Mouse (Mus musculus) left cerebral cortex, adult 9 months (tissue): ENCODE data around the gene Mrpl20.
A peak's percentile ranks its signal among the peaks of the same experiment; 100 is the strongest.

Source experiments
- DNase-seq, 2 experiments: peaks; one replicate each; pipeline ENCODE4 v3.0.0; 2022; ENCODE audit warnings: low spot score in 2 of 2

Gene Mrpl20

DNA sequence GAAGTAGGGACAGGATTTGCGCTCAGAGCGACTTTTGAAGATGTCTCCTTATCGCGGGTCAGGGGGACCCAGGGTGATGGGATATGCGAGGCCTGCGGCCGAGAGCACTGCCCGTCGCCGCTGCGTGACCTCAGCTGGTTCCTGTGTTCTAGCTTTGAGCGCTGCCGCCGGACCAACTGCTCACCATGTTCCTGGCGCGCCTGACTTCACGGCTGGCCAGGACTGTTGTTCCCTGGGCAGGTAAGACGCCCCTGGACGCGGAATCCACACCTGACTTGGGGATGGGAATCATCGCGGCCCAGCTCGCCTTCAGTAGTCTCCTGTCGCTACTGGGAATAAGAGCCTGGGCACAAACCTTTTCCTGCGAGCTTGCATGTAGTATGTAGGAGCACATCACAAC is 29.2 kb downstream of the Mrpl20 start:
- DNase-seq = peak in 1 of 2 experiments; percentile 29

DNA sequence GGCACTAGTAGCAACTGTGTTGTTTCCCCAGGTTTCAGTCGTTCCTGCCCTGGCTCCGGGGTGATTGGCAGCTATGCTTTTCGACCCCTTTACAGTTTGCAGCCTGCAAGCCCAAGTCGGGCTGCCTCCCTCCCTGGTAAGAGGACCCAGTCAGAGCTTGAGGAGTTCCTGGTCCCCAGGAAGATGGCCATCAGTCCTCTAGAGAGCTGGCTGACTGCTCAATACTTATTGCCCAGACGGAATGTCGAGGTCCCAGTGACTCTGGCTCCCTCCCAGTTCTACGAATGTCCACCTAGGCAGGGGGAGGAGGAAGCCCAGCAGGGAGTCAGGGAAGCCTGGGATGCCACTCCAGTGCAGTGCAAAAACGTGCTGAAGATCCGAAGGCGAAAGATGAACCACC is 29.6 kb downstream of the Mrpl20 start:
- no peak for DNase-seq

DNA sequence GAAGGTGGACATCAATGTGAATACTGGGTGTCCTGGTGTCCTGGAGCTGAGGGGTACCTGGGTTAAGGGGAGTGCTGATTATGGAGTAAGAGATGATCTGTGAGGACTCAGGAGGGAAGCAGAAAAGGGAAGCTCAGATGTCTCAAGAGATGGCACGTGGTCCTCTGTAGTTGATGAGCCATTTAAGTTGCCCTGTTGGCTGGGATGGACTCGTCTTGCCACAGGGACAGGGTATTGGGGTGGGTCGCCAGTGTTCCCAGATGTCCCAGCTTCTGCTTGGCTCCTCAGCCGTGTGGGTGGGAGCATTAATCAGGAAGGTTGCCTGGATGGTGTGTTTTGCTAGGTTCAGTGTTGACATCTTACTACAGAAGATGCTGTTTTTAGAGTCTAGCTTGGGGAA is 30.6 kb downstream of the Mrpl20 start:
- no peak for DNase-seq

DNA sequence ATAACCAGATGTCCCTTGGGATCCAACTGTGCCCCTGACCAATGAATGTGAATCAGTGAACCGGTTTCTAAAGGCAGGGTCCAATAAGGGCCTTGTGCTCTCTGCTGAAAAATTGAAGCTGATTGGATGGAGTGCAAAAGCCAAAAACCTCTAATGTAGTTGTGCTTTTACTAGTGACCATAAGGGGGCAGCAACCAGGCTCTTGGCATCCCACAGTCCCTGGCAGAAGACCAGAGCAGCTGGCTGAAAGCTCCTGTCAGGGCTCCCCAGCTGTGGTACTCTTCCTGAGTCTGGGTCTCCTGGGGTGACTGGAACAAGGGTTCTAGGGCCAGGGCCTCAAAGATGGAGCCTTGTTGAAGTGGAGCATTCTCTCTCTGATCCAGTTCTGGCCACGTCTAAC is 31.2 kb downstream of the Mrpl20 start:
- DNase-seq = peak; percentile 59 to 80

DNA sequence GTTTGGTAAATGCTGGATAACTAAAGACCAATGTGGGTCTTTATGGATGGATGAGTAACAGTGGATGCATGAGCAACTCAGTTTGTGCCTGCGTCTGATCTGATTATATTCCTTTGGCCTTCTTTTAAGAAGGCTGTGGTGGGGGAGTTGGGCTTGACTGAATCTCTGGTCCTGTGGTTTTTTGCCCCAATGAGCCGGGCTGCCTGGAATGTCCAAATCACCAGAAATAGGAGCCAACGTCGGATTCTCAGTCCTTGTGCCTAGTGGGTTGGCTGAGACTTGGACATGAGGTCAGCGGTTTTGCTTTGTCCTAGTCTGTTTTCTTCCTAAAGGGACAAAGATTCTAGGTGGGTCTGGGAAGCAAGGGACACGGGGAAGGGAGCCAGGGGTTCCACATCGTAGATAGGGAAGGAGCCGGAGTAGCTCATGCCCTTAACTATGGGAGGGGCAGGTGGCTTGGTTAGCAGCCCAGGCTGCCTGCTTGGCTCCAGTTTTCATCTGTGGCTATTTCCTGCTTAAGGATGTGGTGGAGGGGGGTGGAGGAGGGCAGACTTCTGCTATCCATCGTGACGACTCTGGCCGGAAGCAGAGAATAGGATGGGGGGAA is 34.8 kb downstream of the Mrpl20 start:
- DNase-seq = no peak

DNA sequence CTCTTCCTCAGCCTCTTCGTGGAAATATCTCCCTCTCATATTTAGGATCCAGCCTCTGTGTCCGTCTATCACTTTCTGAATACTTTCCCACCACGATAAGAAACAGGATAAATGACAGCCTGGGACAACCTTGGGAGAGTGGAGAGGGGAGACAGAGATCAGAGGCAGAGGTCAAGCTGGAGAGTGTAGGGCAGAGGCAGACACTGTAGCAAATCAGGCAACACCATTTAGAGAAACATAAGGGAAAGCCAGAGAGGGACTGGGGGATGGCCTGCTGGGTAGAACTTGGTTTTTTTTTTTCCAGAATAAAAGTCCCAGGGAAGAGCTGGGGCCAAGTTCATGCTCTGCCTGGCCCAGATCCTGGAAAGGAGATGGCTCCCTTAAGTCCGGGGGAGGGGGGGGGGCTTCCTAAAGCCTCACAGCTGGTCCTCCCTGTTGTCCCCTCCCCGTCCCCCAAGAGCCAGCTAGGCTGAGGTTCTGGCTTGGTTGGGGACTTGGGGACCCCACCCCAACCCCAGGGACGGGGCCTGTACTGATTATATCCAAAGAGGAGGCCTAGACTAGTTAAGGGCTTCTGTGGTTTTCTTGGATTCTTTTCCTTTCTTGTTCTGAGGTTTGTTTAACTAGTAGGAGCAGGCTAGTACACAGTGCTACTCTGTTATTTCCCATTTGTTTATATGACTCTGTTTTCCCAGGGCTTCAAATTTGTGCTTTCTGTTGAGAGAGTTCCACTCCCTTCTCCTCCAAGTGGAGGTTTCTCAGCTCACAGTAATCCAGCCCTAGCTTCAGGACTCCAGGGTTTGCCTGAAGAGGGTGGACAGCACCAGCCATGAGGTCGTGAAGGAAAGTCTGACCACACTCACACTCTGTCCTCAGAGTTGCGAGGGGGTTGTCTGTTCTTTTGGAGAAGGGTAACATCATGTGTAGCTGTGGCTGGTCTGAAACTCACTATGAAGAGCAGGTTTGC is 35.8 kb downstream of the Mrpl20 start:
- no peak for DNase-seq

DNA sequence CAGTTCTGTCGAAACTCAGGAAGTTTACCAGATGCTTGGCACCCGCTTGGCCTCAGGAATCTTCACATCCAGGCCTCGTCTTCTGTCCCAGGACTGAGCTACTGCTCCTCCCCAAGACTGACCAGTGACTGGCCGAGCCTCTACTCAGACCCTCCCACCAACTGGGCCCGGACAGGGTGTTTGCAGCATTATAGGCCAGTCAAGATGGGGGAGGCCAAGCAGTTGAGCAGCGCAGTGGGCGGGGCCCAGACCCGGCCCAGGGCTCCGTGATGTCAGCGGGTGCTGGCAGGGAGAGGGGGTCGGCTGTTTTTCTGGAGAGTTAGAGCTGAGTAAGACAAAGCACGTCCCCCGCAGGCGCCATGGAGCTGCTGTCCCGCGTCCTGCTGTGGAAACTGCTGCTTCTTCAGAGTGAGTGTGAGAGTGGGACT is 36.8 kb downstream of the Mrpl20 start, which contains the start of gene Mxra8:
Gene Mxra8 (plus strand): TSS at position 198 of the 428 bp plus-strand sequence.
- no peak for DNase-seq

DNA sequence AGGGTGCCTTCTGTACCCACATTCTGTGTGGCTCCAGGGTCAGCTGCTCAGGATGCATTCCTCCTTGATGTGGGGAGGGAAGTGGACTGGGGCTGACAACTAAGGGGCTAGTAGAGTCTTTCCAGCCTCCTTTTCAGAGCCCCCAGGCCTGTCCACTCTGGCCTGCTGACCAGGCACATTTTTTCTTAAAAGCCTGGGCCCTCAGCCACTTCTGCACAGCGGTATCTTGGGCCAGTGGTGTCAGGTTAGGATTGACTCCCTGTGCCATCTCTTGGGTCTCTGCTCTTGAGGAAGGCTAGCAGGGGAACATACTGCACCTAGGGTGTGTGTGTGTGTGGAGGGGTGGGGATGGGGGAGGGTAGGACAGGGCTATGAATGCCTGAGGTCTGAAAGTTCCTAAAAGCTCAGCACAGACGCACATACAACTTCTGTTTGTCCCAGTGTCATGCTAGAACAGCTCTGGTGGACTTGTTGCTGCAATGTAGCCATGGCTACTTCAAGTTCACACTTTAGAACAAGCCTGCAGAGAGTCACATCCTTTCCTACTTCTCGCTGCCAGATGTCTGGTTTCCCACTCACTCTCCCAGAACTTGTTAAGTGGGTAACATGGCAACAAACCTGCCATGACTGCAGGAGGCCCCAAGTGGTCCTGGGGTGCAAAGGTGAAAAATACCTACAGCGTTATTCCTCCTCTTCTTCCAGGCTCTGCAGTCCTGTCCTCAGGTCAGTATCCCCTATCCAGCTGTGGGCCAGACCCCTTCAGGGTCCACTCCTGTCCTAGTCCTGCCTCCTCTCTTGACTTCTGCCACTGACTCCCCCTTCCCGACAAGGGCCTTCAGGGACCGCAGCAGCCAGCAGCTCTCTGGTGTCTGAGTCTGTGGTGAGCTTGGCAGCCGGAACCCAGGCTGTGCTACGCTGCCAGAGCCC is 37.7 kb downstream of the Mrpl20 start:
- DNase-seq = no peak

DNA sequence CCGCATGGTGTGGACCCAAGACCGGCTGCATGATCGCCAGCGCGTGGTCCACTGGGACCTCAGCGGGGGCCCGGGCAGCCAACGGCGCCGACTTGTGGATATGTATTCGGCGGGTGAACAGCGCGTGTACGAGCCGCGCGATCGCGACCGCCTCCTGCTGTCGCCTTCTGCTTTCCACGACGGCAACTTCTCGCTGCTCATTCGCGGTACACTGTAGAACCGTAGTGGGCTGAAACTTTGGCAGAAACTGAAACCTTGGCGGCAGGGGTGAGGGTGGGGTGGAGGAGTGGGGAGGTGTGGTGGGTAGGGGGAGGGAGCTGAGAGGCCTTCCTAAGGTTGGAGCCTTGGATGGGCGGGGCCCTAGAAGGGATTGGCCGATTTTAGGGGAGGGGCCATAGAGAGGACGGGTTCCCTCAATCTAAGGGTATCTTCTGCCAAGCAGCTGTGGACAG is 38.4 kb downstream of the Mrpl20 start:
- DNase-seq = no peak

DNA sequence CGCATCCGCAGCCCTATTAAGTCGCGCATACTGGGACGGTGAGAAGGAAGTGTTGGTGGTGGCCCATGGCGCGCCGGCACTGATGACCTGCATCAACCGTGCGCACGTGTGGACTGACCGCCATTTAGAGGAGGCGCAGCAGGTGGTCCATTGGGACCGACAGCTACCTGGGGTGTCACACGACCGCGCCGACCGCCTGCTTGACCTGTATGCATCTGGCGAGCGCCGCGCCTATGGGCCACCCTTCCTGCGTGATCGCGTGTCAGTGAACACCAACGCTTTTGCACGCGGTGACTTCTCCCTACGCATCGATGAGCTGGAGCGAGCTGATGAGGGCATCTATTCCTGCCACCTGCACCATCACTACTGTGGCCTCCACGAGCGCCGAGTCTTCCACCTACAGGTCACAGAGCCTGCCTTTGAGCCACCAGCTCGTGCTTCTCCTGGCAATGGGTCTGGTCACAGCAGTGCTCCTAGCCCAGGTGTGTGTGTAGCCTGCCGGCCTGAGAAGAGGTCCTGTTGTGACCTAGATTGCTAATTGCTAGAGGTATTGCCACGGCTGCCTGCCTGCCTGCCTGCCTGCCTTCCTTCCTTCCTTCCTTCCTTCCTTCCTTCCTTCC is 39.1 kb downstream of the Mrpl20 start:
- DNase-seq = no peak

DNA sequence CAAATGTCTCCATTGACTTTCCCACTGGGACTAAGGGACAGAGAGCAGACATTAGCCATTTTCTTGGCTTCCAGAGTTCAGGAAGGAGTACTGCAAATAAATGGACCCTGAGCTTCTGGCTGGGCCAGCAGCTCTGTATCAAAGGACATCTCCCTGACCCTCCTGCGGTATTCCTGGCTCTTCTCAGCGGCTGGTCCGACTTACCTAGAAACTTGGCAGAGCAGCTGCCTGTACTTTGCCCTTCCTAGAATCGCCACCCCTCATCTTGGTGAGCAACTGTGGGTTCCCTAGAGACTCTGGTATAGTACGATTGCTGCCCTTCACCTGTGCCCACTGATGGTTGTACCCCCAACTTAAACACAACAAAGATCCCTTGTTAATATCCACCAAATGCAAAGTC is 40.6 kb downstream of the Mrpl20 start:
- no peak for DNase-seq

DNA sequence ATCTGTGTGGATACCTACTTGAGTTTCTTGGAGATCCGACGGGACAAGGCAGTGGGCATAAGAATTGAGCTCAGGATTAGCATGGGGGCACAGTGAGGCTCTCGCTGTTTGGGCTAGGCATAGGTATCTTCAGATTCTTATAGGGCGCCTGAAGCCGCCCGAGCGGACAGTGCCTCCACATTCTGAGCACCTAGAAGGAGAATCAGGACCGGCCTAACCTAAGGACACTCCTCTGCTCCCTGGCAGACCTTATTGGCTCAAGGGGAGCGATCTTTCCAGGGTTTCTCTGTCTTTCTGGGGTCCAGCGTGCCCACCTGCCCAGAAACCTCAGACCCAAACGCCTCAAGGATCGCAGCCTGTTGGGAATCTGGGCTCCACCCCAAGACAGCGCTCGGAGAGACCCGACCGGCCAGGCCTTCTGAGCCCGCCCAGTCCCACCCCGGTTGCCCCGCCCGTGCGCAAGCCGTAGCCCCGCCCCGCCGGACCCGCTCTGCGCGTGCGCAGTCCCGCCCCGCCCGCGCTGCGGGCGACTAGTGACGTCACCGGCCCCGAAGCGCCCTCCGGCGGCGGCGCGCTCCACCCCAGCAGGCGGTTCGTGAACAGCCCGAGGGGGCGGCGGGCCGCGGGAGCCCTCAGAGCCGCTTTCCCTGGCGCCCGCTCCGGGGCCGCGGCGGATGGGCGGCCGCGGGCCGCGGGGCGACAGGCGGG is 44.3 kb downstream of the Mrpl20 start, which contains the start of gene Dvl1:
Gene Dvl1 (plus strand): TSS at position 532 of the 708 bp plus-strand sequence.
- DNase-seq = peak; percentile 58 to 91

DNA sequence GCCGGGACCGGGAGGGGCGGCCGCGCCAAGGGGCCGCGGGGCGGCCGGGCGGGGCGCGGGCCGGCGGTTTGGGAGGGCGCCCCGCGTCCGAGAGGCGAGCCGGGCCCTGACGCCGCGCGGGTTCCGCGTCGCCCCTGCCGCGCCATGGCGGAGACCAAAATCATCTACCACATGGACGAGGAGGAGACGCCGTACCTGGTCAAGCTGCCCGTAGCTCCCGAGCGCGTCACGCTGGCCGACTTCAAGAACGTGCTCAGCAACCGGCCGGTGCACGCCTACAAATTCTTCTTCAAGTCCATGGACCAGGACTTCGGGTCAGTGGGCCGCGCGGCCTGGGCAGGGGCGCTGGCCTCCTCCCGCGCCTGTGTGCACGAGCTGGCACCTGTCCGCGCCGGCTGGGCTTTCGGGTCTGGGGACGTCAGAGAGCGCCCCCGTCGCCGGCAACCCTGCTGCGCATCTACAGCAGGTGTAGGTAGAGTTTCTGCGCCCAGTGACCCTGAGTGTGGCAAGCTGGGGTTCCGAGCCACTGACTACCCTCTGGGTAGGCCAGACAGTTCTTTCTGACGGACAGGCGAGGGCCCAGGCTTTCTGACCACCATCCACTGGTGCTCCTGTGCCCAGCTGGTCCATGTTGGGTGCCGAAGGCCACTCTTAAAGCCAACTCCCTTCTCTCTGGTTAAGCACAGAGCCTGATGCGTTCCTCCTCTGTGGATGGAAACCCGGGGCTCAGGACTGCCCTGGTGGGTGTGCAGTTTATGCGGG is 45.1 kb downstream of the Mrpl20 start:
- no peak for DNase-seq

DNA sequence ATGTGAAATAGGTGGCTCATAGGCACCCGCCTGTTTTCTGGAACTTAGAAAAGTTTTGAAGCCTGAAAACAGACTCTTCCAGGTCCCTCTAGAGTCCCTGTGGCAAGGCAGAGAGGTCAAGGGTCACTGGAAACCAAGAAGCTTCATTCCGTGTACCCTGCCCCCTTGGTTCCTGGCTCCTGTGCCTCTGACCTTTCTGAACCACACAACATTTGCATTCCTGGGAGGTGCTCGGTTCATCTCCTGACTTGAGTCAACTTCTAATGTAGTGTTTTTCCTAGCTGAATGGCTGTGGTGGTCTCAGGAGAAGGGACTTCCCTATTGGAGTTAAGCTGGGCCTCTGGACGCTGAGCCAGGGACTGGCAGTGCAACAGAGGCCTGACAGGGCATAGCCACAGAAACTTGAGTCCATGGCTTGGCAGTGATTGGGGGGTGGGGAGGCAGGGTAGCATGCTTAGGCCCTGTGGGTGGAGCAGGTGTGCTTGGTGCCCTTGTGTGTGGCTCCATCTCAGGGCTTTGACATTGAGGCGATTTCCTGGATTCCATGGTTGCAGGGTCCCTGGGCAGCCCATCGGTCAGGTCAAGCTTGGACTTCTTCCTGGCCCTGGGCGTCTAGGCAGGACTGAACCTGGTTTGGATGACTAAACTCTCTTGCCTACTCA is 45.9 kb downstream of the Mrpl20 start:
- no peak for DNase-seq

DNA sequence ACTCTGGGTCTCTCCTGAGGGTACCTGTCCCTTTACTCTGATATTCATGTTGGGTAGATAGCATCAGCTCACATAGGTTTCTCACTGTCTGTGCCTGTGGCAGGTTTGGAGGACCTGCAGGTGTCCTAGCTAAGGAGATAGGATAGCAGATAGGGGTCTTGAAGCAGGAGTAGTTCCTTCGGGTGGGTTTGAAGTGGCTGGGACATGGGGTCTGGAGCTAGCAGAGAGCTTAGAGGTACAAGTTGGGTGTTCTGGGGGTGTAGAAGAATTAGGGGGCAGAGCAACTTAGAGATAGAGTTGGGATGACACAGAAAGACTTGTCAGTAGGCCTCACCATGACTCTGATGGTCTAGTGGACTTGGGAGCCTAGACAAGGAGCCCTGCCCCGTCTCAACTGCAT is 46.7 kb downstream of the Mrpl20 start:
- no peak for DNase-seq

DNA sequence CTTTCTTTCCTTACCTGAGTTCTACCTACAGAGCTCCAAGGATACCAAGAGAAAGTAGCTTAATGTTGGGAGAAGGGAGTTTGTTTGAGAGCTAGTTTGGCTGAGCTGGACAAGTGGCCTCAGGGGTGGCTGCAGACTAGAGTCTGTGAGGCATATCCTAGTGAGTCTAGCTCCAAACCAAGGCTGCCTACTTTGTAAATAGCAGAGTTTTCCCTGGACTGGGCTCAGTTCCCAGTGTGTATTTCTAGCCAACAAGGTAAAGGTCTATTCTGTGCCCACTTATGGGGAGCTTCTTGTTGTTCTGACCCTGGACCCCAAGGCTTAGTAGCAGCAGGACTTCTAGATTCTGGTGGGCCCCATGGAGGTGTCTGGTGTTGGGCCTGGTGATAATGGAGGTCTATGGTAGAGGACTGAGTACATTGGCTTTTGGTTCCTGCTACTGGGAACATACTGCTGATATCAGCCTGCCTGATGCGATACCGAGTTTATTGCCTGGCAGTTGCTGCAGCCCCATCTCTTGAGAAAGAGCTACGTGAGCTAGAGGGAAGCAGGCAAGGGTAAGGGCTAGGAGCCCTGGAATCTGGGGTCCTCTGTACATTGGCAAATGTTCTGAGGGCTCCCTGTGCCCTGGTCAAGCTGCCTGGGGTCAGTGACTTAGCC is 47.2 kb downstream of the Mrpl20 start:
- DNase-seq = no peak

DNA sequence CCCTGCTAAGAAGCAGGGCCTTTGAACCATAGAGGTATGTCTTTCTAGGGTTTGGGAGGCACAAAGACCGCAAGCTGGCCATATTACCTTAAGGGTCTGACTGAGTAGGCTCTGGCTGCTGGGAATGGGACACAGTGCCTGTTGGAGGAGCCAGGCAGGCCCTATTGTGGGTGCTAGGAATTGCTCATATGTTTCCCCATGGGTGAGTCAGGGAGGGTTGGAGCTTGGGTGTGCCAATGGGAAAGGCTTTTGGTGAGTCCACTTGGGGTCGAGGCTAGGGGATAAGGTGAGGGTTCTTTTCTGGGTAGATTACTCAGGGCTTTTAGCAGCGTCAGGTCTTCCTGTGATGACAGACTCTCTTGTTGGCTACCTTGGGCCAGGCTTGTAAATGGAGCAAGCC is 48.7 kb downstream of the Mrpl20 start:
- DNase-seq = no peak

DNA sequence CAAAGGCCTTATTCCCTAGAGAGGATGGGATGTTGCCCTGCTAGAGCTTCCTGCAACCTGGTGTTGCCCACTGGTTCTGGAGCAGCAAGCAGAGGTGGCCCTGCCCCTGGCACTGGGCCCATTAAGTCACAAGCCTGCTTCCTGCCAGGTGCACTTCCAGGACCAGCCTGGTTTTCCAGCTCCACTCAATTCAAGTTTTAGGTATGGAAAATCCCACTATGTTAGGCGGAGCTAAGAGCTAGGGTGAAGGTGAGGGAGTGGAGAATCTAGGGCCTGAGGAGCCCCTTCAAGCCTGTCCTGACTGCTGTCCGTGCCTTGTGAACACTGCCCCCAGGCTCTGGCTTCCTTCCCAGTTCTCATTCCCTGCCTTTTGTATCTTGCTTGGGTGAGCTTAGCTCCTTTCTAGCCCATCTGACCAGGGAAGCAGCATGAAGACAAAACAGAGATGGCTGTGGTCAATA is 49.3 kb downstream of the Mrpl20 start:
- no peak for DNase-seq

DNA sequence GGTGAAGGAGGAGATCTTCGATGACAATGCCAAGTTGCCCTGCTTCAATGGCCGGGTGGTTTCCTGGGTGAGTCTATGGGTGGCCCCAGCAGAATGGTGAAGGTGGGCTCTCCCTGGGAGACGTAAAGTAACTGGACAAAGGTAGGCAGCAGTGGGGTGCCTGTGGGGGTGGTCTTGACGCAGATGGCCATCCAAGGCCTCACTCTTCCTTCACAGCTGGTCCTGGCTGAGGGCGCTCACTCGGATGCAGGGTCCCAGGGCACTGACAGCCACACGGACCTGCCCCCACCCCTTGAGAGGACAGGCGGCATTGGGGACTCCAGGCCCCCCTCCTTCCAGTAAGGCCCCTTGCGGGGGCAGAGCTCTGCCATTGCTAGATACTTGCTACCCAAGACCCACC is 50.7 kb downstream of the Mrpl20 start:
- DNase-seq = no peak
